Mouse (Mus musculus) left cerebral cortex, postnatal 36 days (tissue): ENCODE measurements around the gene Lrp10. TPM values are rescaled to one million over a fixed set of nuclear protein-coding genes. Genes with fewer than 3 reads are reported as not detected.
A peak's percentile ranks its signal among the peaks of the same experiment; 100 is the strongest.

ENCODE experiments used
- DNase-seq, 2 experiments: peaks; one replicate each; pipeline ENCODE4 v3.0.0; 2021 to 2022; ENCODE audit warnings: low spot score in 2 of 2, mixed read lengths in 1 of 2
- intact Hi-C: fragments of 180-260 bp; cut with DNase I; formaldehyde crosslinking; loops from one replicate; pipeline ENCODE4 v1.15.1; 2025
- total RNA-seq, 2 experiments: library from RNA; stranded (reverse); gene quantifications; 2 replicates each; pipeline ENCODE4 v1.2.3; 2021

Gene Lrp10
- total RNA-seq, 2 experiments from 2014 or later, result 24.1 to 24.4 TPM

DNA sequence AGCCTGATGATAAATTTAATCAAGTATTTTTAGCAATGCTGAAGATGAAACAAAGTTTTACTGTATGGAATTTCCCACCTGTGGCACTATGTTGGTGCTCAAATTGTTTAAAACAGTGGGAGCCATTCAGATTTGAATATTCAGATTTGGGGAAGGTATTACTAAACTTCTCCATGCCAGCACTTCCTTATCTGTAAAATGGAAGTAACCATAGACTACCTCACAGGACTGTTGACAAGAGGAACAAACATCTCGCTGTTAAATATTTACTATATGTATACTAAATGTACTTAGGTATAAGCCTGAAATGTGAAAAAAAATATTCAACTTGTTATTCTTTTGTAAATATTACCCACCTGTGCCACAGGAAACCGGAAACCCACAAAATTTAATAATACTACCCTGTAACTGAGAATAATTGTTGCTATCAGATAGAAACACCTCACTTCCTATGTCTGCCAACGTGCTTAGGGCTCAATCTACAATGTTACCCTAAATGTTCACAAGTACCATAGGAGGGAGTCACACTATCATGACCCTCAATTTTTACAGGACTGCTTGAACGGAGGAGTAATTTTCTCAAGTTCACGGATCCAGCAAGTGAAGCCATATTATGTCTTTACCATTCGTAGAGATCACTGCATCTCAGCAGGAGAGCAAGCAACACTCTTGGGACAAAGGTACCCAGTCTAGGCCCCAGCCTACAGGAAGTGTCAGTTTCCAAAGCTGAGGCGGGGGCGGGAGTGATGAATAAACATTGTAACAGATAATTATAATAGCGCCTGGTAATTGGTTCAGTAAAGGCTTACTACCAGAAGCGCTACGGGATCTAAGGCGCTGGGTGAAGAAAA is 604 bp upstream of the Lrp10 start:
- intact Hi-C loops, result loop anchor here (10.0 kb wide), 1 partner anchor 51 kb away; the partner anchor contains the start of gene Prmt5
- no peak for DNase-seq

DNA sequence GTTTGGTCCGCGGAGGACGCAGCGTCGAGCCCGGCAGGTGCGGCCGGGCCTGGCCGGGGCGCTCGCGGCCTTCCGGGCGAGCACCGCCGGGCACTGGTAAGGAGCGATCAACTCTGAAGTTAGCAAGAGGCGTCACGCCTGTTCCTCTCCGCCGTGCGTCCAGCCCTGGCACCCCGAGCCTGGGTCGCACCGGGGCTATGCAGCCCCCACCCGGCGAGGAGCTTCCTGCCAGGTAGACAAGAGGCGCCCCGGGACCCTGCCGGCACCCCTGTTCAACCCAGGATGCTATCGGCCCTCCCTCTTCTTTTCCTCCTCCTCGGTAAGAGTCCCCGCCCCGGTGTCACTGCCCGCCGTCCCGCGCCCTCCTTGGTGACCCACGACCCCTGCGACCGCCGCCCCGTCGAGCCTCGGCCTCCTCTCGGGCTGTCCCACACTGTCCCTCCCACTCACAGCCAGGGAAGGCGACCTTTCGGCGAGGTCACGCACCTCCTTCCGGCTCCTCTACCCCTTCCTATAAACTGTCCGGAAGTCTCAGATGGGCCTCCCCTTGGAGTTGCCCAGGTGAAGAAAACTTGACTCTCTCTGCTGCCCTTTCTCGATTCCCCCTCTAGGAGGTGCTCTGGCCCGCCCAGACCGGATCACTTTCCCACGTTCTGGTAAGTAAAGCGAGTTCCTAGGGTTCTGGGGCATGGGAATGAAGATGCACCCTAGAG is 512 bp downstream of the Lrp10 start:
- intact Hi-C loops, result loop anchor here (10.0 kb wide), 1 partner anchor 50 kb away; the partner anchor contains the start of gene Prmt5

DNA sequence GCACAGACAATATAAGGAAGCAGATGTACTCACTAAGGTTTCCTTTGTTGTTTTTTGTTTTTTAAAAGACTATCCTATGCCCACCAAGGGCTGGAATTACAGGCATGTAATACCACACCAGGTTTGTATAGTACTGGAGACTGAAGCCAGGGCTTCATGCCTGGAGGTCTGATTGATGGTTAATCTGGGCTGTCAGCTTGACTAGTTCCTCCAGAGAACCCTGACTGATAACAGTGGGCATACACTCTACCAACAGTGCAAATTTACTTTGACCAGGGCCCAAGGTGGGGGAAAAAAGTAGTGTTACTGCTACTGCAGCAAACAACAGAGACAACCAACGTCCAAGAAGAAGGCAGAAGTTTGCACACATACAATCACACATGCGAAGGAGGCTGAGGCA is 7.5 kb downstream of the Lrp10 start:
- no peak for DNase-seq
- intact Hi-C loops, result no loop called here

More for the DNA sequence above, 512 bp downstream of the Lrp10 start:
- no peak for DNase-seq

DNA sequence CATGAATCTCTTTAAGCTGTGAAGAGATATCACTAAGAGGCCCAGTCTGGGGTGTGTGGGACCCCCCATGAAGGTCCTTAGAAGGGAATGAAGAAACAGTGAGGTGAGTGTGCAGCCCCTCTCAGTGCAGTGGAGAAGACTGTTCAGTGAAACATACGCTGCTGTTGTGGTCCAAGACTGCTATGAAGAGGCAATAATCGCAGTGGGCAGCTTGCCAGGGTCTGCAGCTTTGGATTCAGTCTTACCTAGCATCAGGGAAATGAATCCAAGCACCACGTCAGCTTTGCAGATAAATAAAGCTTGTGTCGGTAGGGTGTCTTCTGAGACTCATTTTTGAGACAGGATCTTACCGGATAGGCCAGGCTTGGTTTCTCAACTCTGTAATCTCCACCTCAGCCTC is 8.7 kb downstream of the Lrp10 start:
- no peak for DNase-seq
- intact Hi-C loops, result no loop called here

DNA sequence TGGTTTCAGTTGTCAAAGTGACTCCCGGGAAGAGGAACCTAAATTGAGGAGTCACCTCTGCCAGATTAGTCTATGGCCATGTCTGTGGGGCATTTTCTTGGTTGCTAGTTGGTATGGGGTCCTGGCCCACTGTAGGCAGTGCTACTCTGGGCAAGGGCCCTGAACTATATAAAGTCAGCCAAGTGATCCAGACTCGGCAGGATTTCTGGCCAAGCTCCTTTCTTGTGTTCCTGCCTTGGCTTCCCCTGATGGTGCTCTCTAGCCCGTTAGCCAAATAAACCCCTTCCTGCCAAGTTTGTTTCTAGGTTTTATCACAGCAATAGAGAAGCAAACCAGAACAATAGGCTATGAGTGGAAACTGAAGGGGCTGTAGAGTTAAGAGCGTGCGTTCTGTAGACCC is 10.8 kb downstream of the Lrp10 start:
- no peak for DNase-seq
- intact Hi-C loops, result no loop called here

DNA sequence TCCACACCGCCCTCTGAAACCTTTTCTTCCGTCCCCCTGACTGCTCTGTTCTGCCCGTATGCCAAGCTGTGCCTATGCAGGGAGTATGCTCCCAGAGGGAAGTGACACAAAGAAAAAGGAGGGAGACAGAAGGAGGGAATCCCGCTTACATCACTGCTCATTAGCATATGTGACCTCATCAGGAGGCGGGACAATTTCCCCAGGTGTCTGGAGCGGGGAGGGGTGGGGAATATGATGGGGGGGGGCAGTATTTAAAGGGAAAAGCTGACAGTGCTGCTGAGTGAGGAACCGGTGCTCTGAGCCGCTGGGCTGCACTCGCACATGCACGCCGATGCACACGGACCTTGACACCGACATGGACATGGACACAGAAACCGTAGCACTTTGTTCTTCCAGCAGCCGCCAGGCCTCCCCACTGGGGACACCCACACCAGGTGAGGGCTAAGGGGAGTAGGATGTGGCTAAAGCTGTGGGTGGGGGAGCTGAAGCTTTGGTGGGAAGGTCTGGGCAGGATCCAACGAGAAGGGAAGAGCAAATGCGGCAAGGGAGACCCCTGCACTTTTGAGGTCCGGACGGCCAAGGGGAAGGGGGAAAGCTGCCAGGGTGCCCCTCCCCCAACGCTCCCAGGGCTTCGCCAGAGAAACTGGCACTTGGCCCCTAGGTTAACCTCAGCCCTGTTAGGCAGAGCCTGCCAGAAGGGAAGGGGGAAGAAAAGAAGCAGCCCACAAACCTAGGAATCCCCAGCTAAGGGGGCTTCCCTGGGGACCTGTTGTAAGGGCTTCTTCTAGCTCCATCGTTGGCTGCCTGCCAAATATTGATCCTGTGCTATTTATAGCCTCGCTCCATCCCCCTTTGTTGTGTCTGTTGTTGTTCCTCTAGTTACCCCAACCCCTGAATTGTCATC is 12.3 kb downstream of the Lrp10 start, which contains the start of gene Rem2:
Gene Rem2, plus strand, starts transcription at position 160 of the 904 bp plus-strand sequence.
- intact Hi-C loops, result no loop called here
- peak; percentile 54 to 57 for DNase-seq

DNA sequence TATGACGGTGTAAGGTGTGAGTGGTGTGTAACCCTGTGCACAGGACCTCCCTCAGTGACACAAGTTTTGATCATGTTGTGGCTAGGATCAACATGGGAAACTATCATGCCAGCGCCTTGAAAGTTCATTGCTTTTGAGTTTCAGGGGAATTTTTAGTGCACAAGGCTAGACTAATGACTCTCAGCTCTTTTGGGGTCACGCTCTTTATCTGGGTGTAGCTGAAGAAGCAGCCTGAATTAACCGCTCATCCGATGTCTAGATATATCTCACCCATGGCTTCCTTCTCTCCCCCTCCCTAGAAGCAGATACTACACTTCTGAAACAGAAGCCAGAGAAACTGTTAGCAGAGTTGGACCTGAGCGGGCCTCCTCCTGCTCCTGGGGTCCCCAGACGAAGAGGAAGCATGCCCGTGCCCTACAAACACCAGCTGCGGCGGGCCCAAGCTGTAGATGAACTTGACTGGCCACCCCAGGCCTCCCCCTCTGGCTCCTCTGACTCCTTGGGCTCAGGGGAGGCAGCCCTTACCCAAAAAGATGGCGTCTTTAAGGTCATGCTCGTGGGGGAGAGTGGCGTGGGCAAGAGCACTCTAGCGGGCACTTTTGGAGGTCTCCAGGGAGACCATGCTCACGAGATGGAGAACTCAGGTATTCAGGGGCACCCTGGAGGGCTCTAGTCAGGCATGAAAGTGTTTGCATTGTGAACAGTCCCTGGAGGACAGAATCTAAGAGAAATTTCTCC is 13.4 kb downstream of the Lrp10 start:
- intact Hi-C loops, result no loop called here
- no peak for DNase-seq

DNA sequence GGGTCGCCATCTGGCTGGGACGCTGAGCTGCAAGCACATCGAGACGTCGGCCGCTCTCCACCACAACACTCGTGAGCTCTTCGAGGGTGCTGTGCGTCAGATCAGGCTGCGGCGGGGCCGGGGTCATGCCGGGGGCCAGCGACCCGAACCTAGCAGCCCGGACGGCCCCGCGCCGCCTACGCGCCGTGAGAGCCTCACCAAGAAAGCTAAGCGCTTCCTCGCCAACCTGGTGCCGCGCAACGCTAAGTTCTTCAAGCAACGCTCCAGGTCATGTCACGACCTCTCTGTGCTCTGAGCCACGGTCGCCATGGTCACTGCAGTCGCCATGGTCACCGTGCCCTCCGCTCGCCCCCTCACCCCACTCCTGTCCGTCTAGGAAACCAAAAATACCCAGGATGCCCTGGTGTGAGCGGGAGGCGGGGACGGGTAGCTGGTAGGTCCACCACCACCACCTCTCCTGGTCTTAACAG is 15.5 kb downstream of the Lrp10 start:
- no peak for DNase-seq
- intact Hi-C loops, result no loop called here

DNA sequence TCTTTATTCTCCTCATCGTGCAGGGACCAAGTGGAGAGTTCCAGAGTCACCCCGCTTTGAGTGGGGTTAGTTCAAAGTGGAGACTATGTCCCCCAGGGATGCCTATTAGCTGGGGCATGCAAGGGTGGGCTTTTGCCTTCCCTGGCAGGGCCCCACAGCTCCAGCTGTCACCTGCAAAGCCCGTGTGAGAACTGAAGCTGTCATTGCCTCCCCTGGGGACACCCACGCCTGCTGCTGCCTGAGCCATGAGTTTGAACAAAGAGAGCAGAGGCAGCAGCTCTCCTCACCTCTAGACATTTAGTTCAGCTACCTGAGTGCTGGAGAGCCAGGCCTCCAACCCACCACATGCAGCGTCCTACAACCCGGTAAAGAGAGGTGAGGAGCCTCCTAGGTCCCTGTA is 16.7 kb downstream of the Lrp10 start:
- no peak for DNase-seq
- intact Hi-C loops, result no loop called here

DNA sequence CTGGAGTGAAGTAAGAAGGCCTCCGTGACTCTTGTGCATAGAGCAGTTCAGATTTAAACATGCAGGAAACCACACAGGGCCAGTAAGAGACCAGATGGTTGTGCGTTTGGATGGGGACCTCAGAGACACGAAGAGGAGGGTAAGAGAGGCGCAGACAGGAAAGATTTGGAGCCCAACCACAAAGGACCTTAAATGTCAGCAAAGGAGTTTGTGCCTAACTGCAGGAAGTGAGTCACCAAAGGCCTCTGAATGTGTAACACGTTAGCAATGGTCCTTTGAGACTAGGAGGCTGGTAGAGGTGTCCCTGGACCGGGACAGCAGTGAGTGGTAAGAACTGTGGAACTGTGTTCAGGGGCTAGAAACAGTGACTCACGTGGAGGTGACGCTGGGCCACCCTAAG is 17.5 kb downstream of the Lrp10 start:
- DNase-seq, result no peak
- intact Hi-C loops, result no loop called here

DNA sequence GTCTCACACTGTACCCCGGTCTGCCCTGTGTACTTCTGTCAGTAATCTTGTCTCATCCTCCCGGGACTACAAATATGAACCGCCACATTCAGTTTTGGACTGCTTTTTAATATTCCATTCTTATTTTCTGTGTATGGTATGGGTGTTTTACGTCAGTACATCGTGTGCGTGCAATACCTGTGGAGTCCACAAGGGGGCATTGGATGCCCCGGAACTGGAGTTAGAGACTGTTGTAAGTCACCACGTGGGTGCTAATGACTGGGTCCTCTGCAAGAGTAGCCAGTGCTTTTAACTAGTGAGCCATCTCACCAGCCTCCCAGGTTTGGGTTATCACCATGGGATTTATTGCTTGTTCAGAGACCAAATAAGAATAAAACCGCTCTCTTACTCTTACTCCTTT is 18.6 kb downstream of the Lrp10 start:
- DNase-seq, result no peak
- intact Hi-C loops, result no loop called here

DNA sequence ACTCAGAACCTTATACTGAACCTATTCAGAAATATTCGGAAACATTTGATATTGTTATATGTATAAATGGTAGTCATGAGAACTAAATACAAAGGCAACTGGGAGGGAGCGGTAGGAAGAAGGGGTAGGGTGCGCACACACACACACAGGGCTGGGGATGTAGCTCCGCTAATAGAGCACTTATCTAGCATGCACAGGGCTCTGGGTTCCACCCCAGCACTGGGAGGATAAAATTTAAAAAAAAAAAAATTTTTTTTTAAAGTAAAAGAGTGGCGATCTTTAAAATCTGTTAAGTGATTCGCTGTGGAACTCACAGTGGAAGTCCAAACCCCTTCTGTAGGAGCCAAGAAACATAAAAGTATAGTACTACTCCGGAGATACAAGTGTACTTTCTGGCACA is 22.0 kb downstream of the Lrp10 start:
- intact Hi-C loops, result no loop called here

DNA sequence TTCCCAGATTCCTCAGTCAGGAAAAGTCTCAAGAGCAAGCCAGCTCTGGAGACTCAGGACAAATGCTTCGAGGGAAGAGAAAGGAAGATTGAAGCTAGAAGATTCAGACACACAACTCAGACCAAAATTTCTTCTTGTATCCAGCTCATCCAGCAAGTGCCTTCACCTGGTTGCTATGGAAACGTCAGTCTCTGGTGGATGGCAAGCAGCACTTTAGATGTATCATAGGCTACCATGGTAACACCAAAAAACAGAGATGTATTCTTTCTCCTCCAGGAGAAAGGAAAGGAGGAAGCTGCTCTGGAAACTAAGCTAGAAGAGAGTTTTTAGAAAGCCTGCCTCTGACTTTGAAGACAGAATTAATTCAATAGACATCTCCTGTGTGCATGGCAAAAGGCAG is 23.8 kb downstream of the Lrp10 start:
- intact Hi-C loops, result no loop called here
- DNase-seq, result no peak

More for the DNA sequence above, 22.0 kb downstream of the Lrp10 start:
- no peak for DNase-seq

DNA sequence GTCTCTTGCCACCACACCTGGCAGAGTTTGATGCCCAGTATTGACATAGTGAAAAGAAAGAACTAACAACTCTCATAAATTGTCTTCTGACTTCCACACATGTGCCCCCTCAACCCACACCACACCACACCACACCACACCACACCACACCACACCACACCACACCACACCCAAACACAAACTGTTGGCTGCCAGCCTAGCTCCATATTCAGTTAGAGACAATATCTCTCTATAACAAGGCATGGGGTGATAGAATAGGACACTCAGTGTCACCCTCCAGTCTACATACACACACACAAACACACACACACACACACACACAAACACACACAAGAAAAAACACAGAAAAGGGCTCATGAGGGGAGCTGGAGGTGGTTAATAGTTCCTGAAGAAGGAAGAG is 24.4 kb downstream of the Lrp10 start:
- intact Hi-C loops, result no loop called here
- DNase-seq, result no peak

DNA sequence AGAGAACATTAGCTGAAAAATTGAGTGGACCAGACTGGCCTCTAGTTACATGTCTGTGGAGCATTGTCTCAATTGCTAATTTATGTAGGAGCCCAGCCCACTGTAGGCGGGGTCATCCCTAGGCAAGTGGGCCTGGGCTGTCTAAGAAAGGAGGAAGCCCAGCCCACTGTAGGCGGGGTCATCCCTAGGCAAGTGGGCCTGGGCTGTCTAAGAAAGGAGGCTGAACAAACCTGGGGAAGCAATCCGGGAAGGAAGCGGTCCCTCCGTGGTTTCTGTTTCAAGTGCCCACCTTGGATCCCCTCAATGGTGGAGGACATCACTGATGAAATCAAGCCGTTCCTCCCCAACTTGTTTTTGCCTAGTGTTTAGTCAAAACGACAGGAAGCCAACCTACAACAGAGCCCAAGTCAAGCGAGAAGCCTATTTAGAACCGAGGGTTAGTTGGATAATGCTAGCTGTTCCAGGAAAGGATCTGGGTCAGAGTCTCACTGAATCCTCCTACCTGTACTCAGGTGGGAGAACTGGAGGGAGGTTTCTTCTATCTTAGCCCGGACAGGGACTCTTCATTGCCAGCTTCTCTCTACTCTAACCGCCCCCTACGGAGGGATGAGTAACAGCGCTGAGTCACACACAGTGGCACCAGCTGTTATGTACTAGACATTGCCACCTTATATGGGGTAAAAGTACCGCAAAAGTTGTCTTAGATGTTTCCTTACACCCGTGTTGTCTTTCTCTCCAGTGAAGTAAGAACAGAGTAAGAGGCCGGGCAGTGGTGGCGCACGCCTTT is 28.6 kb downstream of the Lrp10 start:
- intact Hi-C loops, result loop anchor here (5.0 to 10.0 kb wide), 2 partner anchors 65 to 428 kb away; partner anchors contain the start of gene Mrpl52
- DNase-seq, result peak; percentile 45 to 49

DNA sequence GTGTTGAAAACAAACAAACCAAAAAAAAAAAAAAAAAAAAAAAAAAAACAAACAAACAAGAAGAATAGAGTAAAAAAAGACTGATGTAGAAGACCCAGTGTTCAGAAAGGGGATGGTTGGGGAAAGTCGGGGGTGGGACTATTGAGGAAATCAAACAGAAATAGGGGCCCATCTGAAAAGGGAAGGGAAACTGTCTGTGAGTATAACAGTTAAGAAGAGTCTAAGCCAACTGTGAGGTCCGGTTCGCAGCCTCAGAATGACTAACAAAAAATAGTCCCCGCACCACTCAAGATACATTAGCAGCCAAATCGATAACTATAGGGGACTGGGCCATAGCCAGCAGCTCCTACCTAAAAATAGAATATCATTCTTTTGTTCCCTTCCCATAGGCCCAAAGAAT is 29.3 kb downstream of the Lrp10 start:
- DNase-seq, result no peak
- intact Hi-C loops, result loop anchor here (5.0 to 10.0 kb wide), 2 partner anchors 66 to 428 kb away; partner anchors contain the start of gene Mrpl52

DNA sequence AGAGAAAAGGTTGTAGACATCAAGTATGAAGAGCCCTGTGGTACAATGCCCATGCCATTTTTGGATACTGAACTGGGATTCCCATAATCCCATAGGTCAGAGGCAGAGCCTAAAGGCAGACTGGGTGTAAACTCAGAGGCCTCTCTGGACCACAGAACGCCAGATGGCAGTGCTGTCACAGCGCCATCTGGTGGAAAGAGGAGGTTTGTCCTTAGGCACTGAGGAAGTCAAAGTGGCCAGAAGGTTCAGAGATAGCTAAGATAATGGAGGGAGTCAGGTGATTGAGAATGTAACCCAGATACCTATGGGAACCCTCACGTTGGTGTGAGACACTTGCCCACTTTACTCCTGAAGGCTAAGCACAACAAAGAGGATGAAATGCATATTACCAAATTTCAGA is 30.3 kb downstream of the Lrp10 start:
- intact Hi-C loops, result loop anchor here (5.0 to 10.0 kb wide), 2 partner anchors 67 to 429 kb away; partner anchors contain the start of gene Mrpl52
- DNase-seq, result peak; percentile 42

DNA sequence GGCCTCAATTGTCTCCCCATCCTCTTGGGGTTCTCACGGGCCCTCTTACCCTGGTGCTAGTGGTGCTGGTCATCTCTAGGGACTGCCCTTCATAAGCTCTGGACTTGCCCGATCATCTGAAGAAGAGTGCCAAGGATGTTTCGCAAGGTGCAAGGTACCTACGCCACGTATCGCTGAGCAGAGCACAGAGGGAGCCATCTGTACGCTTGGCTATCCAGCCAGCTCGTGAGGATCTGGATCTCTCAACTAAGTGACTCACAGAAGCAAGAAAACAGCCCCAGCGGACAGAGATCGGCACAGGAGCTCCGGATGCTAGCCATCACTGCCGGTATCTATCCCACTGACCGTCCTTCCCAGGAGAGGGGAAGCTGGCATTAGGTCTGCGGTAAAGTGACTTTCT is 32.8 kb downstream of the Lrp10 start:
- no peak for DNase-seq
- intact Hi-C loops, result loop anchor here (2.0 to 10.0 kb wide), 2 partner anchors 268 to 432 kb away; no protein-coding TSS in a partner anchor
